Mouse (Mus musculus) large intestine, adult 2 months (tissue): ENCODE measurements around the gene Slc26a1. TPM values are rescaled to one million over a fixed set of nuclear protein-coding genes. Genes with fewer than 3 reads are reported as not detected.
"Not testable (repeated sequence)": the region's sequence is repeated elsewhere in the genome, so short reads cannot be mapped to it uniquely, and the experiment has no call there.

Source experiments
- DNase-seq: peaks from one replicate; pipeline ENCODE4 v3.0.0-alpha.2; 2012; ENCODE audit warnings: low read depth, low spot score
- WGBS: fragments of 180-500 bp; shearing (Covaris S2); methylation state at CpG from one replicate; pipeline ENCODE4 v1.1.7; 2018; 5-methylcytosine and 5-hydroxymethylcytosine counted together
- polyA plus RNA-seq: library from polyadenylated mRNA; depleted of rRNA; stranded (reverse); fragments of >200 nt; gene quantifications from 2 replicates; pipeline ENCODE4 v1.2.3, GENCODE M21; 2012

The Slc26a1 gene
- polyA plus RNA-seq, 1 experiment: not detected

DNA sequence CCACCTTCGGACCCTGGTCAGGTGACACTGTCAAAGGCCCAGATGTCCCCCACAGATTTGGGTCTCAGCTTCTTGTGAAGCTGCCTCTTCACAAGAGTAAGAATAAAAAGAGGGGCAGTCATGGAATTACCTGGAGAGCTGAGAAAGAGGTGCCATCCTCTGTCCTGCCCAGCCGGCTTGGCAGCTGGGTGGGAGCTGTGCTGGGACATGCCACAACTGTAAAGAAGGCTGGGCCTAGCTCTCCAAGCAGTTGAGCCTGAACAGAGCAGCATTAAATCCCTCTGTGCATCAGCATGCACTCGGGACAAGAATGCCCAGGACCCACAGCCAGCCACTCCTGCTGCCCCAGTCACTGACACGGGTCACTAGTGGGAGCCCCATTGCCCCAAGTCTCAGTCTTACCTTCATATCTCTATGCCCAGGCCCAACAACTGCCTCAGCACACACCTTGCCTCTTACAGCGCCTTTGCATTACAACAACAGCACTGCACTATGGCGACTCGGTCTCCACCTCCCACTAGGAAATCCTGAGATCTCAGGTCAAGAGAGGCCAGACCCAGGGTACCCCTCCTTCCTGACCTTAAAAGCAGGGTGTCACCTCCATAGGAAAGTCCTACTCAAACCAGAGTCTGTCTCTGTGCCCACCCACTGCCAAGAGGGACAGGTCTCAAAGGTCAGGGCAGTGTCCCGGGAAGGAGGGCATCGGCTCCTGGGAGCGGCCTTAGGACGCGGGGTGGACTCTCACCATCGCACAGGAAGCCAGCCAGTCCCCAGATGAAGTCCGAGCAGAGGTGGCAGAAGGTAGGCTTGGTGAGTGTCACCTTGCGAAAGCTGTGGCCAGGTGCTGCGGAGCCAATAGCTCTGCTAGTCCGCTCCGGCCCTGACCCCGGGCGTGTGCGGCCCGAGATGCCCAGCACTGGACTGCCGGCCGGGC is 15.4 kb downstream of the Slc26a1 start, which contains the start of gene Idua:
TSS of gene Idua (plus strand) at position 634 of the 934 bp plus-strand sequence.
- WGBS: 5% methylated on average over 24 of the region's 24 CpGs
- no peak for DNase-seq

DNA sequence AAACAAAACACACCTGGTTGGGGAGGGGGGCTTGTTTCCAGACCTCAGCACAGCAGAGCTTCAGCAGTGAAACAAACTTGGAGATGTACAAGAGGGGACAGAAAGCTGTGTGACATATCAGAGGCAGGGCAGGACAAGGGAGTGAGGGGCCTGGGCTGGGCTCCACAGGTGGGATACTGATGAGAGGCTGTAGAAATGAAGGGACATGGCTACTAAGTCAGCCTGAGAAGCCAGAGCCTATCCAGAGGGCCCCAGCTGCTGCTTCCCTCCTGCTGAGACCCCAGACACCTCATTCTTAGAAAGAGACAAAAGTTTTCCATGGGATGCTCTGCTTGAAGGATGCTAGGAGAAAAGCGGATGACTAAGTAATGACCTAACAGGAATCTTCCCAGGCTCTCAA is 16.8 kb downstream of the Slc26a1 start:
- WGBS: 90% methylated on average over 1 of the region's 1 CpGs
- DNase-seq: no peak

DNA sequence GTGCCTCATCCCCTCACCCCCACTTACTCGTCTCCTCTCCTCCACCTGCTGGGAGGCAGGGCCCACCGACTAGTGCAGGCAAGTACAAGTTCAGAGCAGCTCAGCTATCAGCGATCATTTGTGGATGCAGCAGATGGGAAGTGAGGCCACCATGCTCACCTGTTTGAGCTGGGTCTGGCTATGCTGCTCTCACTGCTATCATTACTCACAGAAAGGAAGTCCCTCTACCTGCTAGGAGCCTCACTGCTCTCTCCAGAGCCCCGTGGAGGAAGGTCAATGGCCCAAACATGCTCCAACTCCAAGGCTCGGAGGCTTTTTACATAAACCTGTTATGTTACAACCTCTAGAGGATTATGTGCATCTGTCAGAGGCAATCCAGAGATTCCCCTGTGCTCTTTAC is 18.0 kb downstream of the Slc26a1 start:
- WGBS: 78% methylated on average over 5 of the region's 5 CpGs
- no peak for DNase-seq

DNA sequence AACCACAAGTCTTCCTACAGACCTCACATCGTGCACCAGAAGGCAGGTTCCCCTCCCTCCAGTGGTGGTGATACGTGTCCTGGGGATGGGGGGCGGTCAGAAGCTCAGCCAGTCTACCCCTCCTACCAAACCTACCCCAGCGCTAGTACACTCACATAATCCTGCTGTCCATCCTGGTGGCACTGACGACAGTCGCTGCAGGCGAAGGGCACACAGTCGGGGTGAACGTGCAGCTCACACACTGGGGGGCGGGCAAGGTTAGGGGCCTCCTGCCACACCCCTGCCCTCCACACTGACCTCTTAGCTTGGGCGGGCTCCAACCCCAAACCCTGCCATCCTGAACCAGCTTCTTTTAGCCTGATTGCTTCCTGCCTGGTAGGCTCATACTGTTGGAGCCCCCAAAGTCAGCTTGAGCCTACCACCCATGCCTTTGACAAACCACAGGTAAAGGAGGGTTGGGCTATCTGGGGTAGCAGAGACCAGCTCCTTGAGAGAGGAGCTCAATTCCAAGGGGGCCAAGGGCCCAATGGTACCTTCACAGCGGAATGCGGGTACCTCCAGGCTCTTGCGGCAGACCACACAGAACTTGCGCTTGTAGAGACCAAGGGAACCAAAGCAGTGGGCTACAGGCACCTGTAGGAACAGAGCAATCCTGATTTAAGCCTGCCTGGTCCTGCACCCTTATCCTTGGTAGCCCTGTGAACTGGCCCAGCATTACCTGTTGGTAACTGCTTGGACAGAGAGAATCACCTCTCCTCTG is 19.3 kb downstream of the Slc26a1 start:
- no peak for DNase-seq
- WGBS: 93% methylated on average over 15 of the region's 15 CpGs

DNA sequence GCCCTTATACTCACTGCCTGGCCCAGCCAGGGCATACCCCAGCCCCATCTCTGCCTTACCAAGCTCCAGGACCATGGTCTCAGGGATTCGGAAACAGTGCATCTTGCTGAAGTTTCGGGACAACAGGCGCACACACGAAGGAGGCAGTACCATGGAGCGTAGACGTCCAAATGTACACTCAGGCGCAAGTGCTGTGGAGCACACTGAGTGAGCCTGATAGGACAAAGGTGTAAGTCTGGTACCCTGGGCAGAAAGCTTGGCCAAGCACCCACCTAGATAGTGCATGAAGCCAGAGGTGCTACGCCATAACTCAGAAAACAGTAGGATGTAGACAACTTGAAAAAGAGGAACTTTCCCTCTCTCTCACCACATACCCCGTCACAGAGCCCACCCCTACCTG is 20.0 kb downstream of the Slc26a1 start:
- 95% methylated on average over 9 of the region's 9 CpGs for WGBS
- DNase-seq: no peak

DNA sequence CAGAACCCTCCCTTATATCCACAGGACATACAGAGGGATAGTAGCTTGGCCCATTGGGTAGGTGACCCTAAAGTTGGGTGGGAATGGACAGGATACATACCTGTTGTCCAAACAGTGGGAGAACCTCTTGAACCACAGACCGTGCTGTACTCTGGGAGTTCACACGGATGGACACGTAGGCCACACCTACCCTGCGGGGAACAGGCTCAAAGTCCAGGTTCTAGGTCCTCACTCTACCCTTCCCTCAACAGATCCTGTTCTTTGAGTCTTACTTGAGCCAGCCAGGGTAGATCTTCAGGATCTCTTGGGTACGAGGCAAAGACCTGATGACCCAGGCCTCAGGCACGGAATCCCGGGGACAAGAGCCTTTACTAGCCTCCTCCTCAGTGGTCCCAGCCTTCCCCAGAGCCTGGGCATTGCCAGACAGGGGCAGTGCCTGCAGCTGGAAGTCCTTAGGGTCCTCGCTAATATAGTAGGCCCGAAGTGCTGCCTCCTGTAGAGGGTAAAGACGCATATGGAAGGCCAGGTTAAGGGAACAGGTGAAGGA is 20.9 kb downstream of the Slc26a1 start:
- 73% methylated on average over 10 of the region's 10 CpGs for WGBS
- DNase-seq: no peak

DNA sequence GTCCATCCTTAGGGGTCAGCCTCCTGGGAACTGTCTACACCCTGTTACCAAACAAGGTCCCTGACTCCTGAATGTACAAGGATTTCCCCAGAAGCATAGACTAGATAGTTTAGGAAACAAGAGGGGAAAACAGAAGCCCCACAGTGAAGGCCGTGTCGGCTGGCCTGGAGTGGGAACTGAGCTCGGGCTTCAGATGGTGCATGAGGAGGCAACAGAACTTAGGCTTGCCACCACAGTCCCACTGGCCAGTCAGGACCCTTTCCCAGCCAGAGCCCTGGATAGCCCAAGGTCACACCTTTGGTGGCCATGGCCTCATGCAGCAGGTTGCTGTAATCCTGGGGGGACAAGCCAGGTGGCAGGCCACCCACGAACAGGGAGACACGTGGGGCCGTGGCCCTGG is 22.0 kb downstream of the Slc26a1 start:
- no peak for DNase-seq
- 91% methylated on average over 6 of the region's 6 CpGs for WGBS

DNA sequence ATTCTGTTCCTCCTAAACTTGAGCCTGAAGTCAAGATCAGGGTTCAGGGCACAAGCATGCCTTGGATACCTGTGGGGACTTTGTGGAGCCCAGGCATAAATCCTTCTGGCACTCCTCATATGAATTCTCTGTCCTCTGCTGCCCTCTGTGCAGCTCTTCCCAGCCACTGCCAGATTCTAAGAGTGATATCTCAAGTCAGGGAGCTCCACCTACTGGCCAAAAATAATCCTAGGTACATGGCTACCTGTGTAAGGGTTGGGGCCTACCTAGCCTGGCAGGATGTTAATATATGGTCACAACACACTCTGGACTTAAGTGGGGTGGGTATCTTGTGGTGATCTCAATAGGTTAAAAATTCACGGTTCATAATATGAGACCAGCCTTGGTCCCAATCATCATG is 23.5 kb downstream of the Slc26a1 start:
- WGBS: 60% methylated on average over 1 of the region's 1 CpGs
- DNase-seq: peak; percentile 56

DNA sequence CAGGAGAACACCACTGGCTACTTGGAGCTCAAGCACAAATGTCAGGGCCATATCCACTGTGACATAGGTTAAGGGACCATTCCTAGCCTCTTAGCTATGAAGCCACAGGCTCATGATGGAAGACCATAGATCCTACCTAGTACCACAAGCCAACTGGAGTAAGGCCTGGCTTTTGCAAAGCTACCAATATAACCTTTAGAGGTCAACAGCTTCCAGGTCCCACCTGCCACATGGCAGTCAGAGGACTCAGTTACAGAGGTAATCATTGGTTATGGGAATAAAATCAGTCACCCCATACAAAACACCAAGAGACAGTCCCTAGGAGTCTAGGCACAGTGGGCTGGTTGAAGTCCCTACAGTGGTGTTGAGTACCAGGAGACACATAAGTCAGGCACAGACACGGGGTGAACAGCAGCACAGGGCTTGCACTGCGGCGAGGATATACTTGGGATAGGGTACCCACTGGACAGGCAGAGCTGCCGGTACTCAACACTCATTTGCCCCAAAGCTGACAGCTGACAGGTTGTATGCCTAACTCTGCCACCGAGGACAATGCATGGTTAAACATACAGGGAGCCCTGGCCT is 24.1 kb downstream of the Slc26a1 start:
- no peak for DNase-seq
- 84% methylated on average over 5 of the region's 5 CpGs for WGBS

DNA sequence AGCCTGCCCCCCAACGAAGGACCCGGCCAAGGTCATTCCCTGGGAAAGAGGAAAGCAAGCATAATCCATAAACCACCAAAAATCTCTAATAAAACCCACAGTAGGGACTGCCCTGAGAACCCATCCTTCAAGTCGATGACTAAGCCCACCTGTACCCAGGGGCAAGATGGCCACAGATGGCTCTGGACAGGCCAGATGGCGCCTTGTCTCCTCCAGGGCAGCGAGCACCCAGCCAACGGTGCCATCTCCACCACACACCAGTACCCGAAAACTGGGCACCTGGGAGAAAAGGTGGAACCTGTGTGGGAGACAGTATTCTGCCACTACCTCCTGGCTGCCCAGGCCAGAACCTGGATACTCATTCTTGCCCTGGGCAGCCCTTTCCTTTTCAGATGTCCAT is 25.0 kb downstream of the Slc26a1 start:
- WGBS: 93% methylated on average over 7 of the region's 7 CpGs
- DNase-seq: no peak

DNA sequence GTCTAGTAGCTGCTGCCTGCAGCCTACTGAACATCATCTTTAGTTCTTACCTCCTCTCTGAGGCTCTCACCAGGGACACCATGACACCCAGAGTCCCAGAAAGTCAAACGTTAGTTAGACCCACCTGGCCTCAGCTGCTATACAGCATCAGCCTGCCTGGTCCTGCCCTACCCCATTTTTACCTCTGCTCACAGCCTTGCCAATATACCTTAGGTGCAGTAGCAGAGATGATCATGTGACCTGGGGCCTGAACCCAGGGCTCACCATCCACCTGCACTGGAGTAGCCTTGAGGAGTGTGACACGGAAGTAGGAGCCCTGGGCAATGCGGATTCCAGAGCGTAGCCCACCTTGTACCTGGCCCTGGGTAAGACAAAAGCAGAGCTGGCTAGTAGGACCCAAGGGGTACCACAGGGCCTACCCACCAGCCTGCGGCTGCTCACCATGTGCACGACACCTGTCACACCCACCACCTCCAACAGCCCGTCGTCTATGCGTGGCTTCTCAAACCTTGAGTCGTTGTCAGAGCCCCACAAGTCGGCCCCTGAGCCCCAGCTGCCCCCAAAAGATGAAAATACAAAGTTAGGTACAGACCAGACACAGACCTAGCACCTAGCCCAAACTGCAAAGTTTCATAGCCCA is 26.3 kb downstream of the Slc26a1 start:
- WGBS: 91% methylated on average over 11 of the region's 11 CpGs
- no peak for DNase-seq

DNA sequence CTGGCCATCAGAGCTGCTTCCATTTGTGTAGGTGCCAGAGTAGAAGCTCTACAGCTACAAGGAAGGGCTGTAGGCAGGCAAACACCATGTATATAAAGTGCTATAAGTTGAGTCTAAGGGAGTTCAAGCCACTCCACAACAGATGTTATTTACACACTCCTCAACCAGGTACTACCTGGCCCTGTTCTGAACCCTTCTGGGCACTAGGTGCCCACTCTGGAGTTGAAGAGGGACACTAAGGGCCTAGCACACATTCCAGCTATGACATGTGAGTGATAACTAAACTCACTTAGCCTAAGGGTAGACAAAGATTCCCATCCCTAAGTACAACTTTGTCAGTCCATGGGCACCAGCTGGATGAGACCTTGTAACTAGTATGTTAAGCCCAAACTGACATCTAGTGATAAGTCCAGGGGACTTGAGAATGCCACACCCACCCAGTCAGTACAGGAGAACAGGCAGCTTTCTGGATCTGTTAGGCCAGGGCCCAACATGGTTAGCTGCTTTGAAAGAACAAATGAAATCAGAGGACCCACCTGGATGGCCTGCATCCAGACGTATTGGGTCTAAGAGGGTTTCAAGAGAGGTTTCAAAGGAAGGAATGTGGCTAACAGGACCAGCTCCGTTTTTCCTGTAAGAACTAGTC is 27.4 kb downstream of the Slc26a1 start:
- no peak for DNase-seq
- WGBS: 95% methylated on average over 2 of the region's 2 CpGs

DNA sequence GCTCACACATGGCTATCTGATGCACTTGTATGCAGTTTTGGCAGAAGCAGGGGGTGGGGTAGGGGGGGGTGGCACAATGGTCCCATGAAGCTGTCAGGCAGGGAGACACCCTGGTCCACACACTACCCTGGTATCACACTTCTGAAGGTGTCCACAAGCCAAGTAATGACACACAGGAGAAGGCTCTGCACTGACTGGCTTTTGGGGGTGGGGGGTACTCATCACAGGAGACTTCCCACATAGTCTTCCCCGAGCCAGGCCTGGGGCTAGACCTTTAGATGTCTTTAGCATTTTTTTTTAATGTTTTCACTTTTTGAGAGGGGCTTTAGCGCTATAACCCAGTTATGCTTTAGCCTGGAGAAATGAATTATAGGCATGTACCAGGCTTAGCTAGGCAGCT is 28.1 kb downstream of the Slc26a1 start:
- DNase-seq: no peak
- WGBS: 95% methylated on average over 2 of the region's 2 CpGs

DNA sequence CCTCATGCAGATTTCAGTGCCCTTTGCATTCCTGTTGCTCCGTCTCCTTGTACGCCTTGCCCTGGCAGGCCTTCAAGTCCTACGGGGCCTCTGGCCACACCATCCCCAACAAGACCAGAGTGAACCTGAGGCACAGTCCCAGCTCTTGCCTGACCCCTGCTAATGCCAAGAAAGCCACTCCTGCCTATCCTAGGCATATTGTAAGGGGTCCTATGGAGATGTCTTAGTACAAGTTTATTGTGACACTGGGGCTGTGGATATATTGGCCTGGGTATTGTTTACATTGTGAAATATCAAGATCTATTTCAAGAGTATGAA is 29.1 kb downstream of the Slc26a1 start:
- DNase-seq: no peak
- 80% methylated on average over 3 of the region's 3 CpGs for WGBS

DNA sequence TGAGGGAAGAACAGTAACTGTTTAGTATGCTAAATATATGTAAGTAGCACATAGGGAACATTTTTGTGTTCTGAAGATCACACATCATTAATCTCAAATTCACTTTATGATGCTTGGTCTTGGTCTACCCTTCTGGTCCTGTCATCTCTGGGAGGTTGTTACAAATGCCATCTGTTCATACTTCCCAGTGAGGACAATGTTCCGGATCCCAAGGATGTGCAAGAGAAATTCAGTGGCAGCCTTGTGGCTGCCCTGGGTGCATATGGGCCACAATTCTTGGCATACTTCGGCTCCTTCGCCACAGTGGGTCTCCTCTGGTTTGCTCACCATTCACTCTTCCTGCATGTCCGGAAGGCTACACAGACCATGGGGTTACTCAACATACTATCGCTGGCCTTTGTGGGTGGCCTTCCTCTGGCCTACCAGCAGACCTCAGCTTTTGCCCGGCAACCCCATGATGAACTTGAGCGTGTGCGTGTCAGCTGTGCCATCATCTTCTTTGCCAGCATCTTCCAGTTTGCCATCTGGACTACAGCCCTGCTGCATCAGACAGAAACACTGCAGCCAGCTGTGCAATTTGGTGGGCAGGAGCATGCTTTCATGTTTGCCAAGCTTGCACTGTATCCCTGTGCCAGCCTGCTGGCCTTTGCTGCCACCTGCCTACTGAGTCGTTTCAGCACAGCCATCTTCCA is 29.6 kb downstream of the Slc26a1 start:
- no peak for DNase-seq
- WGBS: 85% methylated on average over 9 of the region's 9 CpGs

DNA sequence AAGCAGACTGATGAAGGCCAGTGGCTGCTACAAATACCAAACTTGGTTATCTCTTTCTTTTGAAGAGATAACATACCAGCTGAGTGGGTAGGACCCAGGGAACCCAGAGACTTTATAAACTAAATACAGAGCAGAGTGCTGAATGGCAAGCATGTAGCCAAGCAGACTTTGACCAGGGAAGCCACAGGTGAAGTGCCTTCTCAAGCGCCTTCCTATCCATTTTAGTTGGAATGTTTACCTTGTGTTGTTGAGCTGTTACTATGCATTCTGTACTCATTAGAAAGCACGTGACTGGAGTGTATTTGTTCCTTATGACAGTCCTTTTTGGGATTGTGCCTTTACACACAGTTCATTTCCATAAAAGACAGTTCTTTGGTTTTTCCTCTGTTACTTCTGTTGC is 31.7 kb downstream of the Slc26a1 start:
- WGBS: 36% methylated on average over 2 of the region's 2 CpGs
- peak; percentile 38 for DNase-seq

DNA sequence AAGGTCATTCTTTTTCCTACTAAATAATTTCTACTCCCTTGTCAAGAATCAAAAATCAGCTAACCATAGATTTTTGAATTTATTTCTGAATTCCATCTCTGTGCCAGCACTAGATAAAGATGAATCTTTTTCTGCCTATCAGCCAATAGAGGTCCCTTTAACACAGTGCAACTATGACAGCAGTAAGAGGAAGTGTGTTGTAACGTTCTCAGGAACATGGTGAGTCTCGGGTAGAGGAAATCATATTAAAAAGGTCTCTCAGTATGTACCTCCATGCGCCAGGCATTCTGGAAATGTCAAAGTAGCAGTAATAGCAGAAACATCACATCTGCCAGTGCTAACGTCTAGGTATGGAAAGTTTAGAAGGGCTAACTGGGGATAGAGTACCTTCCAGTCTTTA is 39.2 kb downstream of the Slc26a1 start:
- DNase-seq: no peak
- 68% methylated on average over 4 of the region's 4 CpGs for WGBS

DNA sequence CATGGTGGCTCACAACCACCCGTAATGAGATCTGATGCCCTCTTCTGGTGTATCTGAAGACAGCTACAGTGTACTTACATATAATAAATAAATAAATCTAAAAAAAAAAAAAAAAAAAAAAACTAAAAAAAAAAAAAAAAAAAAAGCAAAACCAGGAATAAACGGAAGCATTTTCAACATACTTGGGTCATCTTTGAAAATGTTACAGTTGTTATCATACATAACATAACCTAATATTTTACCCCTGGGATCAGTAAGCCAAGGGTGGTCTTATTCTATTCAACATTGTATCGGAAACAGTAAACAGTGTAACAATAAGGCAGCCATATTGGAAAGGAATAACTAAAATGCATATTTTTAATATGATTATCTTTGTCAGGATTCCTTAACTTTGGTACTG is 41.3 kb downstream of the Slc26a1 start:
- WGBS: 72% methylated on average over 3 of the region's 3 CpGs
- DNase-seq: not testable (repeated sequence)

DNA sequence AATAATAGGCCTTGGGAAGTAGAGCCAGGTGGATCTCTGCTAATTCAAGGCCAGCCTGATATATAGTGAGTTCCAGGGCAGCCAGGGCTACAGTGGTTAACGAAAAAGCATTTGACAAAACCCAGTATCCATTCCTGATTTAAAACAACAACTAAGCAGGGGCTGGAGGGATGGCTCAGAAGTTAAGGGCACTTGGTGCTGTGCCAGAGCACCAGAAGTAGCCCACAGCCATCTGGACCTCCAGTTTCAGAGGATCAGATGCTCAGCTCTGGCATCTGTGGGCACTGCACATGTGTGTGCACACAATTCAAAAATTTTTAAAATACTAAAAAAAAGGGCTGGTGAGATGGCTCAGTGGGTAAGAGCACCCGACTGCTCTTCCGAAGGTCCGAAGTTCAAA is 41.7 kb downstream of the Slc26a1 start:
- DNase-seq: no peak
- WGBS: 86% methylated on average over 4 of the region's 4 CpGs
